Mouse (Mus musculus) left cerebral cortex, postnatal 25 days (tissue): ENCODE measurements at regions not wholly inside any gene's neighbourhood (a gene's known extent, or its start where the extent isn't known, plus 50 kb on each side); places are given as distances from the start of the nearest gene placed in this dataset.
"Not testable (repeated sequence)": the region's sequence is repeated elsewhere in the genome, so short reads cannot be mapped to it uniquely, and the experiment has no call there.

Source experiments
- DNase-seq, 2 experiments: peaks; one replicate each; pipeline ENCODE4 v3.0.0; 2022; ENCODE audit warnings: low spot score in 2 of 2, mixed read lengths in 1 of 2
- intact Hi-C: fragments of 180-260 bp; cut with DNase I; formaldehyde crosslinking; loops from one replicate; pipeline ENCODE4 v1.15.1; 2025

GRCm38 (mm10) chr13:3216070-3216469 lies 321.8 kb upstream of the Gdi2 start:
- intact Hi-C loops, result not testable (repeated sequence)

GRCm38 (mm10) chr13:3221005-3221621 lies 316.8 kb upstream of the Gdi2 start:
- intact Hi-C loops, result loop anchor here (5.0 kb wide), 1 partner anchor 121 kb away; no protein-coding TSS in a partner anchor
- not testable (repeated sequence) for DNase-seq

More at GRCm38 (mm10) chr13:3216070-3216469, 321.8 kb upstream of the Gdi2 start:
- peak in 1 of 2 experiments; percentile 8 for DNase-seq

- intact Hi-C loops, result loop anchor here (5.0 kb wide), 1 partner anchor 121 kb away; no protein-coding TSS in a partner anchor
- peak in 1 of 2 experiments; percentile 24 for DNase-seq
These were observed 316.2 kb upstream of the Gdi2 start for GRCm38 (mm10) chr13:3221622-3222021.

GRCm38 (mm10) chr13:3258379-3258778 lies 279.5 kb upstream of the Gdi2 start:
- DNase-seq, result no peak
- intact Hi-C loops, result no loop called here

GRCm38 (mm10) chr13:3276130-3276529 lies 261.7 kb upstream of the Gdi2 start:
- intact Hi-C loops, DNase-seq: not testable (repeated sequence)
